Mouse (Mus musculus): Measurements from ENCODE around the gene Grk6. TPM values are rescaled to one million over a fixed set of nuclear protein-coding genes. Genes with fewer than 3 reads are reported as not detected.

Gene Grk6
- polyA plus RNA-seq, 1 experiment: 38.4 TPM

GRCm38 (mm10) chr13:55496661-55497060 is 51.8 kb downstream of the Grk6 start:
- WGBS: 25% methylated on average over 6 of the region's 6 CpGs
- Histone ChIP-seq H3K4me3 (ENCODE audit: low read depth, low read length) (no peak overlapping the region), H3K36me3 (ENCODE audit: control insufficient read depth, insufficient read depth, low read length) (peaks cover 3% of the 10 kb centered on the region), H3K4me1 (ENCODE audit: control insufficient read depth, insufficient read depth, insufficient read length, low read length) (peaks cover 2% of the 10 kb centered on the region), H3K27me3 (ENCODE audit: control insufficient read depth, insufficient read depth, low read length) (no peaks in the 10 kb centered on the region), H3K27ac (ENCODE audit: insufficient read depth, low read depth, low read length) (no peak overlapping the region)
- no peak for TF ChIP-seq CTCF (IDR thresholded peaks at IDR 0.05; ENCODE audit: extremely low read depth, insufficient read length, insufficient replicate concordance, low read depth, low read length)

GRCm38 (mm10) chr13:55498906-55499305 is 54.0 kb downstream of the Grk6 start:
- no peaks in the 10 kb centered on the region for H3K27me3 ChIP-seq (ENCODE audit: control insufficient read depth, insufficient read depth, low read length)
- no peak for TF ChIP-seq POLR2A (IDR thresholded peaks at IDR 0.05; ENCODE audit: low read depth, low read length)
- no peak for TF ChIP-seq CTCF (IDR thresholded peaks at IDR 0.05; ENCODE audit: extremely low read depth, insufficient read length, insufficient replicate concordance, low read depth, low read length)
- 67% methylated on average over 11 of the region's 11 CpGs for WGBS
- peaks cover 2% of the 10 kb centered on the region for H3K4me1 ChIP-seq (ENCODE audit: control insufficient read depth, insufficient read depth, insufficient read length, low read length)
- H3K36me3 ChIP-seq (ENCODE audit: control insufficient read depth, insufficient read depth, low read length): peaks cover 3% of the 10 kb centered on the region
- no peak overlapping the region for H3K27ac ChIP-seq (ENCODE audit: insufficient read depth, low read depth, low read length)
- H3K4me3 ChIP-seq (ENCODE audit: low read depth, low read length): no peak overlapping the region

GRCm38 (mm10) chr13:55500575-55500974 is 55.7 kb downstream of the Grk6 start:
- WGBS: 73% methylated on average over 10 of the region's 10 CpGs
- Histone ChIP-seq H3K4me3 (ENCODE audit: low read depth, low read length) (no peak overlapping the region), H3K27ac (ENCODE audit: insufficient read depth, low read depth, low read length) (no peak overlapping the region), H3K27me3 (ENCODE audit: control insufficient read depth, insufficient read depth, low read length) (no peaks in the 10 kb centered on the region), H3K36me3 (ENCODE audit: control insufficient read depth, insufficient read depth, low read length) (peaks cover 8% of the 10 kb centered on the region), H3K4me1 (ENCODE audit: control insufficient read depth, insufficient read depth, insufficient read length, low read length) (peaks cover 2% of the 10 kb centered on the region; the same call in 1 of the 2 replicates)
- TF ChIP-seq CTCF (IDR thresholded peaks at IDR 0.05; ENCODE audit: extremely low read depth, insufficient read length, insufficient replicate concordance, low read depth, low read length) (no peak), POLR2A (IDR thresholded peaks at IDR 0.05; ENCODE audit: low read depth, low read length) (no peak)

GRCm38 (mm10) chr13:55502405-55502804 is 57.5 kb downstream of the Grk6 start:
- no peak for TF ChIP-seq POLR2A (IDR thresholded peaks at IDR 0.05; ENCODE audit: low read depth, low read length)
- TF ChIP-seq CTCF (IDR thresholded peaks at IDR 0.05; ENCODE audit: extremely low read depth, insufficient read length, insufficient replicate concordance, low read depth, low read length): no peak
- Histone ChIP-seq H3K4me1 (ENCODE audit: control insufficient read depth, insufficient read depth, insufficient read length, low read length) (no peaks in the 10 kb centered on the region), H3K27me3 (ENCODE audit: control insufficient read depth, insufficient read depth, low read length) (no peaks in the 10 kb centered on the region), H3K36me3 (ENCODE audit: control insufficient read depth, insufficient read depth, low read length) (peaks cover 12% of the 10 kb centered on the region), H3K27ac (ENCODE audit: insufficient read depth, low read depth, low read length) (no peak overlapping the region), H3K4me3 (ENCODE audit: low read depth, low read length) (no peak overlapping the region)
- 73% methylated on average over 8 of the region's 8 CpGs for WGBS

- H3K4me3 ChIP-seq (ENCODE audit: low read depth, low read length): no peak overlapping the region
- WGBS: 82% methylated on average over 5 of the region's 5 CpGs
- peaks cover 18% of the 10 kb centered on the region for H3K36me3 ChIP-seq (ENCODE audit: control insufficient read depth, insufficient read depth, low read length)
- no peak overlapping the region for H3K27ac ChIP-seq (ENCODE audit: insufficient read depth, low read depth, low read length)
- TF ChIP-seq CTCF (IDR thresholded peaks at IDR 0.05; ENCODE audit: extremely low read depth, insufficient read length, insufficient replicate concordance, low read depth, low read length) (no peak), POLR2A (IDR thresholded peaks at IDR 0.05; ENCODE audit: low read depth, low read length) (no peak)
- H3K27me3 ChIP-seq (ENCODE audit: control insufficient read depth, insufficient read depth, low read length): no peaks in the 10 kb centered on the region
- H3K4me1 ChIP-seq (ENCODE audit: control insufficient read depth, insufficient read depth, insufficient read length, low read length): no peaks in the 10 kb centered on the region
Observed at GRCm38 (mm10) chr13:55504390-55504789, 59.5 kb downstream of the Grk6 start.

GRCm38 (mm10) chr13:55505810-55506209 is 60.9 kb downstream of the Grk6 start:
- WGBS: 88% methylated on average over 9 of the region's 9 CpGs
- no peak for TF ChIP-seq POLR2A (IDR thresholded peaks at IDR 0.05; ENCODE audit: low read depth, low read length)
- no peak for TF ChIP-seq CTCF (IDR thresholded peaks at IDR 0.05; ENCODE audit: extremely low read depth, insufficient read length, insufficient replicate concordance, low read depth, low read length)
- H3K4me3 ChIP-seq (ENCODE audit: low read depth, low read length): no peak overlapping the region
- no peak overlapping the region for H3K27ac ChIP-seq (ENCODE audit: insufficient read depth, low read depth, low read length)
- H3K27me3 ChIP-seq (ENCODE audit: control insufficient read depth, insufficient read depth, low read length): no peaks in the 10 kb centered on the region
- H3K36me3 ChIP-seq (ENCODE audit: control insufficient read depth, insufficient read depth, low read length): peaks cover 16% of the 10 kb centered on the region
- 0 out of 2 replicates have a peak, but pooled peaks cover under 1% of the 10 kb centered on the region for H3K4me1 ChIP-seq (ENCODE audit: control insufficient read depth, insufficient read depth, insufficient read length, low read length)

- WGBS: 83% methylated on average over 10 of the region's 10 CpGs
- H3K36me3 ChIP-seq (ENCODE audit: control insufficient read depth, insufficient read depth, low read length): peaks cover 16% of the 10 kb centered on the region
- TF ChIP-seq CTCF (IDR thresholded peaks at IDR 0.05; ENCODE audit: extremely low read depth, insufficient read length, insufficient replicate concordance, low read depth, low read length): no peak
- no peak for TF ChIP-seq POLR2A (IDR thresholded peaks at IDR 0.05; ENCODE audit: low read depth, low read length)
Observed at GRCm38 (mm10) chr13:55506697-55507096, 61.8 kb downstream of the Grk6 start.

More at GRCm38 (mm10) chr13:55506697-55507096, 61.8 kb downstream of the Grk6 start:
- Histone ChIP-seq H3K4me1 (ENCODE audit: control insufficient read depth, insufficient read depth, insufficient read length, low read length) (peaks cover 9% of the 10 kb centered on the region), H3K4me3 (ENCODE audit: low read depth, low read length) (no peak overlapping the region), H3K27me3 (ENCODE audit: control insufficient read depth, insufficient read depth, low read length) (no peaks in the 10 kb centered on the region), H3K27ac (ENCODE audit: insufficient read depth, low read depth, low read length) (no peak overlapping the region)

Data from small intestine, adult 2 months (tissue).